Mouse (Mus musculus) liver, embryonic 12.5 days (tissue): ENCODE data around the gene Slc22a6. TPM values are rescaled to one million over a fixed set of nuclear protein-coding genes. Genes with fewer than 3 reads are reported as not detected.
A peak's percentile ranks its signal among the peaks of the same experiment; 100 is the strongest.

Experiments
- ATAC-seq: fragments of 200-750 bp; cut with Nextera tagmentation; 2 replicates; pipeline ENCODE4 v1.8.0; 2017; ENCODE audit warnings: moderate number of reproducible peaks, mild to moderate bottlenecking, moderate library complexity
- H3K27ac ChIP-seq: fragments of 300-500 bp; sonication (generic); 2 replicates; pipeline ENCODE4 v1.5.1; 2016; ENCODE audit warnings: mild to moderate bottlenecking
- H3K27me3 ChIP-seq: fragments of 300-500 bp; sonication (generic); replicated peaks from 2 replicates; pipeline ENCODE4 v1.6.1; 2016; ENCODE audit warnings: mild to moderate bottlenecking, moderate library complexity
- H3K36me3 ChIP-seq: fragments of 300-500 bp; sonication (generic); 2 replicates; pipeline ENCODE4 v1.6.1; 2016; ENCODE audit warnings: mild to moderate bottlenecking, moderate library complexity
- H3K4me1 ChIP-seq: fragments of 300-500 bp; sonication (generic); 2 replicates; pipeline ENCODE4 v1.6.1; 2016
- H3K4me2 ChIP-seq: fragments of 300-500 bp; sonication (generic); 2 replicates; pipeline ENCODE4 v1.6.1; 2016; ENCODE audit warnings: mild to moderate bottlenecking, moderate library complexity
- H3K4me3 ChIP-seq: fragments of 300-500 bp; sonication (generic); 2 replicates; pipeline ENCODE4 v1.5.1; 2016; ENCODE audit warnings: mild to moderate bottlenecking, moderate library complexity
- H3K9ac ChIP-seq: fragments of 300-500 bp; sonication (generic); 2 replicates; pipeline ENCODE4 v1.6.1; 2016; ENCODE audit warnings: mild to moderate bottlenecking, moderate library complexity
- H3K9me3 ChIP-seq: fragments of 300-500 bp; sonication (generic); replicated peaks from 2 replicates; pipeline ENCODE4 v1.6.1; 2016; ENCODE audit warnings: mild to moderate bottlenecking, moderate library complexity
- WGBS: fragments of 180-500 bp; shearing (Covaris S2); methylation state at CpG from one replicate; pipeline ENCODE4 v1.1.7; 2016; ENCODE audit not compliant: insufficient replicate concordance; 5-methylcytosine and 5-hydroxymethylcytosine counted together
- polyA plus RNA-seq: library from polyadenylated mRNA; unstranded; fragments of >200 nt; fragmentation: Nextera tagmentation; extraction: Ambion mirVana; gene quantifications from 2 replicates; pipeline ENCODE4 v1.2.1, GENCODE M21; 2016

Gene Slc22a6
- polyA plus RNA-seq, 1 experiment from 2014 or later: not detected

- Histone ChIP-seq H3K9ac (no peak overlapping the region), H3K27me3 (peaks cover 17% of the 10 kb centered on the region), H3K4me3 (no peak overlapping the region), H3K4me1 (no peaks in the 10 kb centered on the region), H3K9me3 (no peaks in the 10 kb centered on the region), H3K36me3 (no peaks in the 10 kb centered on the region), H3K27ac (no peak overlapping the region), H3K4me2 (no peak overlapping the region)
- ATAC-seq: no peak
- whole genome bisulfite sequencing: 67% methylated on average over 2 of the region's 2 CpGs
Observed at GRCm38 (mm10) chr19:8613111-8613510, 4.7 kb upstream of the Slc22a6 start.

- H3K4me1 ChIP-seq: no peaks in the 10 kb centered on the region
- no peak overlapping the region for H3K9ac ChIP-seq
- H3K4me2 ChIP-seq: no peak overlapping the region
- no peak for ATAC-seq
- H3K27ac ChIP-seq: no peak overlapping the region
- H3K4me3 ChIP-seq: no peak overlapping the region
- H3K36me3 ChIP-seq: no peaks in the 10 kb centered on the region
- H3K9me3 ChIP-seq: no peaks in the 10 kb centered on the region
- H3K27me3 ChIP-seq: peaks cover 15% of the 10 kb centered on the region; the same call in 1 of the 2 replicates
- 44% methylated on average over 2 of the region's 2 CpGs for whole genome bisulfite sequencing
Observed at GRCm38 (mm10) chr19:8614343-8614742, 3.5 kb upstream of the Slc22a6 start.

- Histone ChIP-seq H3K36me3 (no peaks in the 10 kb centered on the region), H3K9me3 (no peaks in the 10 kb centered on the region), H3K4me3 (no peak overlapping the region), H3K27ac (no peak overlapping the region), H3K27me3 (peaks cover 15% of the 10 kb centered on the region; the same call in 1 of the 2 replicates), H3K4me1 (no peaks in the 10 kb centered on the region), H3K4me2 (no peak overlapping the region), H3K9ac (no peak overlapping the region)
- no peak for ATAC-seq
- 43% methylated on average over 4 of the region's 4 CpGs for WGBS
Observed at GRCm38 (mm10) chr19:8616314-8616713, 1.5 kb upstream of the Slc22a6 start.

GRCm38 (mm10) chr19:8621098-8621497 is 3.3 kb downstream of the Slc22a6 start:
- H3K4me3 ChIP-seq: no peak overlapping the region
- no peaks in the 10 kb centered on the region for H3K36me3 ChIP-seq
- no peak for ATAC-seq
- no peak overlapping the region for H3K4me2 ChIP-seq
- H3K27ac ChIP-seq: no peak overlapping the region
- no peaks in the 10 kb centered on the region for H3K4me1 ChIP-seq
- WGBS: 80% methylated on average over 7 of the region's 7 CpGs
- H3K9me3 ChIP-seq: no peaks in the 10 kb centered on the region
- peaks cover 5% of the 10 kb centered on the region for H3K27me3 ChIP-seq
- no peak overlapping the region for H3K9ac ChIP-seq

- 54% methylated on average over 2 of the region's 2 CpGs for WGBS
- H3K4me2 ChIP-seq: no peak overlapping the region
- H3K4me1 ChIP-seq: peaks cover 8% of the 10 kb centered on the region; the same call in 1 of the 2 replicates
- H3K9me3 ChIP-seq: no peaks in the 10 kb centered on the region
- no peak overlapping the region for H3K4me3 ChIP-seq
- H3K27ac ChIP-seq: no peak overlapping the region
- H3K9ac ChIP-seq: no peak overlapping the region
- peaks cover 5% of the 10 kb centered on the region for H3K27me3 ChIP-seq
- ATAC-seq: no peak
- H3K36me3 ChIP-seq: no peaks in the 10 kb centered on the region
Observed at GRCm38 (mm10) chr19:8630249-8630648, 12.4 kb downstream of the Slc22a6 start.

- Histone ChIP-seq H3K27me3 (no peaks in the 10 kb centered on the region), H3K4me3 (no peak overlapping the region), H3K4me2 (no peak overlapping the region), H3K9ac (no peak overlapping the region), H3K4me1 (peaks cover 8% of the 10 kb centered on the region; the same call in 1 of the 2 replicates), H3K27ac (no peak overlapping the region), H3K36me3 (no peaks in the 10 kb centered on the region), H3K9me3 (no peaks in the 10 kb centered on the region)
- WGBS: 65% methylated on average over 6 of the region's 6 CpGs
- ATAC-seq: no peak
Observed at GRCm38 (mm10) chr19:8630826-8631225, 13.0 kb downstream of the Slc22a6 start.

- Histone ChIP-seq H3K36me3 (no peaks in the 10 kb centered on the region), H3K4me3 (no peak overlapping the region), H3K27me3 (no peaks in the 10 kb centered on the region), H3K9ac (no peak overlapping the region), H3K27ac (no peak overlapping the region), H3K4me2 (no peak overlapping the region), H3K9me3 (no peaks in the 10 kb centered on the region), H3K4me1 (0 out of 2 replicates have a peak, but pooled peaks cover 2% of the 10 kb centered on the region)
- no peak for ATAC-seq
- WGBS: 47% methylated on average over 1 of the region's 1 CpGs
Observed at GRCm38 (mm10) chr19:8632029-8632428, 14.2 kb downstream of the Slc22a6 start.

GRCm38 (mm10) chr19:8642086-8642485 is 24.2 kb downstream of the Slc22a6 start:
- Histone ChIP-seq H3K9me3 (no peaks in the 10 kb centered on the region), H3K36me3 (no peaks in the 10 kb centered on the region), H3K27me3 (0 out of 2 replicates have a peak, but pooled peaks cover 4% of the 10 kb centered on the region)

GRCm38 (mm10) chr19:8646393-8646792 is 28.6 kb downstream of the Slc22a6 start:
- 68% methylated on average over 2 of the region's 2 CpGs for WGBS
- H3K27me3 ChIP-seq: 0 out of 2 replicates have a peak, but pooled peaks cover 4% of the 10 kb centered on the region
- H3K4me2 ChIP-seq: no peak overlapping the region
- no peaks in the 10 kb centered on the region for H3K9me3 ChIP-seq
- no peak overlapping the region for H3K4me3 ChIP-seq
- H3K27ac ChIP-seq: no peak overlapping the region
- H3K4me1 ChIP-seq: no peaks in the 10 kb centered on the region
- no peak for ATAC-seq
- no peaks in the 10 kb centered on the region for H3K36me3 ChIP-seq
- no peak overlapping the region for H3K9ac ChIP-seq

More at GRCm38 (mm10) chr19:8642086-8642485, 24.2 kb downstream of the Slc22a6 start:
- ATAC-seq: no peak
- Histone ChIP-seq H3K27ac (no peak overlapping the region), H3K4me2 (no peak overlapping the region), H3K9ac (no peak overlapping the region), H3K4me1 (no peaks in the 10 kb centered on the region), H3K4me3 (no peak overlapping the region)
- WGBS: 11% methylated on average over 5 of the region's 5 CpGs

- Histone ChIP-seq H3K4me2 (no peak overlapping the region), H3K4me1 (no peaks in the 10 kb centered on the region), H3K36me3 (no peaks in the 10 kb centered on the region), H3K4me3 (no peak overlapping the region), H3K9me3 (no peaks in the 10 kb centered on the region), H3K27me3 (peaks cover 8% of the 10 kb centered on the region; the same call in 1 of the 2 replicates), H3K9ac (no peak overlapping the region), H3K27ac (no peak overlapping the region)
- ATAC-seq: no peak
Observed at GRCm38 (mm10) chr19:8655833-8656232, 38.0 kb downstream of the Slc22a6 start.

- ATAC-seq: no peak
- no peaks in the 10 kb centered on the region for H3K9me3 ChIP-seq
- no peaks in the 10 kb centered on the region for H3K36me3 ChIP-seq
- H3K27me3 ChIP-seq: peaks cover 13% of the 10 kb centered on the region
- H3K4me3 ChIP-seq: no peak overlapping the region
- no peak overlapping the region for H3K27ac ChIP-seq
- H3K9ac ChIP-seq: no peak overlapping the region
- 52% methylated on average over 4 of the region's 4 CpGs for WGBS
- no peaks in the 10 kb centered on the region for H3K4me1 ChIP-seq
- no peak overlapping the region for H3K4me2 ChIP-seq
Observed at GRCm38 (mm10) chr19:8656341-8656740, 38.5 kb downstream of the Slc22a6 start.

- Histone ChIP-seq H3K4me2 (peak overlapping the region; percentile 85), H3K27ac (no peak overlapping the region), H3K9ac (peak overlapping the region; percentile 61), H3K4me3 (peak overlapping the region; percentile 53), H3K36me3 (no peaks in the 10 kb centered on the region), H3K9me3 (no peaks in the 10 kb centered on the region), H3K27me3 (peaks cover 50% of the 10 kb centered on the region), H3K4me1 (peaks cover 28% of the 10 kb centered on the region)
- WGBS: 2% methylated on average over 35 of the region's 35 CpGs
- peak; percentile 45; the same call in 1 of the 2 replicates for ATAC-seq
Observed at GRCm38 (mm10) chr19:8661821-8662307, 44.0 kb downstream of the Slc22a6 start.

GRCm38 (mm10) chr19:8662337-8662736 is 44.5 kb downstream of the Slc22a6 start:
- Histone ChIP-seq H3K27ac (no peak overlapping the region), H3K4me1 (peaks cover 32% of the 10 kb centered on the region), H3K36me3 (no peaks in the 10 kb centered on the region), H3K9ac (peak overlapping the region; percentile 61), H3K27me3 (peaks cover 50% of the 10 kb centered on the region), H3K4me3 (peak overlapping the region; percentile 53), H3K9me3 (no peaks in the 10 kb centered on the region), H3K4me2 (peak overlapping the region; percentile 85)
- WGBS: 2% methylated on average over 11 of the region's 11 CpGs
- ATAC-seq: peak; percentile 57
